Comparison of ENCODE assay signal across 8 mouse cellular contexts in the genomic region with DNA sequence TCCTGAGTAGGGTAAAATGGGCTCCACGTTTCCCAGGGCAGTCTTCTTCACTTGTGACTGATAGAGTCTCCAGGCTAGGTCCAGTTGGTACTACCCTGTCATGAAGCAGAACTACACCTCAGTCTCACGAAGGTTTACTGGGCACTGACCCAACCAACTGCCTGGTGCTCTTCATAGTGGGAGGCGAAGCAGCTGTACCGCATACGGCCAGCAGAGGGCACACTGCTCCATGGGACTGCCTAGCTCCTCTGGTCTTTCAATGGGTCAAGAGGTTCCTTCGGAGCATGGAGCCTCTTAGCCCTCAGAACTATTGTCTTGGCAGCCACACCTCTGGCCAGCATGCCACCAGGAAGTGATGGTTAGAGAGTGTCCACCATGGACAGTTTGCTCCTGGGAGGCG. TPM values are rescaled to one million over a fixed set of nuclear protein-coding genes. Genes with fewer than 3 reads are reported as not detected.
DNase-seq lines count a peak whose midpoint lies in the region; ATAC-seq and TF ChIP-seq lines count a peak whose summit lies in the region.

No protein-coding gene starts in this region.

- H3K4me1 ChIP-seq in liver, embryonic 12.5 days: no peaks in the 10 kb centered on the region
- peaks cover 5% of the 10 kb centered on the region for H3K4me1 ChIP-seq in cortical plate, adult 2 months (ENCODE audit: control insufficient read depth, insufficient read depth, low read length)
- 0 out of 2 replicates have a peak, but pooled peaks cover 6% of the 10 kb centered on the region for H3K4me1 ChIP-seq in limb, embryonic 11.5 days (ENCODE audit: control insufficient read depth, insufficient read depth, low read length)

- H3K36me3 ChIP-seq in liver, embryonic 12.5 days: no peaks in the 10 kb centered on the region
- H3K36me3 ChIP-seq in limb, embryonic 11.5 days (ENCODE audit: control insufficient read depth, insufficient read depth, low read length): no peaks in the 10 kb centered on the region

- H3K9ac ChIP-seq in liver, embryonic 12.5 days: no peak overlapping the region
- no peak overlapping the region for H3K9ac ChIP-seq in limb, embryonic 11.5 days (ENCODE audit: low read length)

- H3K9me3 ChIP-seq in liver, embryonic 12.5 days (replicated peaks): no peaks in the 10 kb centered on the region
- H3K9me3 ChIP-seq in limb, embryonic 11.5 days (ENCODE audit: control insufficient read depth, low read length): no peaks in the 10 kb centered on the region

- peak; percentile 74 for DNase-seq in liver
- DNase-seq in gastrocnemius, postnatal 10 days: peak; percentile 90
- peak; percentile 96 for DNase-seq in kidney, adult 9 months
- peak; percentile 90 for DNase-seq in limb, embryonic 11.5 days (ENCODE audit: low spot score)
- DNase-seq in spleen, postnatal 14 days (ENCODE audit: low spot score in 2 of 2): peak; percentile 44 to 69

- 10% methylated on average over 7 of the region's 7 CpGs for WGBS in liver, embryonic 12.5 days (ENCODE audit: insufficient replicate concordance)
- WGBS in limb, embryonic 11.5 days: 13% methylated on average over 7 of the region's 7 CpGs

- H3K27me3 ChIP-seq in liver, embryonic 12.5 days (replicated peaks): peaks cover 30% of the 10 kb centered on the region
- 0 out of 2 replicates have a peak, but pooled peaks cover 2% of the 10 kb centered on the region for H3K27me3 ChIP-seq in limb, embryonic 11.5 days (ENCODE audit: control insufficient read depth, insufficient read depth, low read length)

- no peak overlapping the region for H3K27ac ChIP-seq in liver, embryonic 12.5 days
- H3K27ac ChIP-seq in cortical plate, adult 2 months (ENCODE audit: insufficient read depth, low read length): no peak overlapping the region
- no peak overlapping the region for H3K27ac ChIP-seq in limb, embryonic 11.5 days (replicated peaks; ENCODE audit: low read depth, low read length)

- no peak overlapping the region for H3K4me3 ChIP-seq in liver, embryonic 12.5 days
- no peak overlapping the region for H3K4me3 ChIP-seq in cortical plate, adult 2 months (ENCODE audit: insufficient read depth, low read length)
- no peak overlapping the region for H3K4me3 ChIP-seq in limb, embryonic 11.5 days (ENCODE audit: low read depth, low read length)

- no peak for ATAC-seq in liver, embryonic 12.5 days
- ATAC-seq in limb, embryonic 11.5 days (ENCODE audit: insufficient number of reproducible peaks, low FRiP score, low TSS enrichment, low read depth): no peak
- peak; percentile 54; the same call in 1 of the 2 replicates for ATAC-seq in monocyte, adult 5-6 weeks (replicated peaks; ENCODE audit: insufficient number of reproducible peaks, low FRiP score, low TSS enrichment, poor library complexity, severe bottlenecking)

- no peak for TF ChIP-seq POLR2A in cortical plate, adult 2 months (IDR thresholded peaks at IDR 0.05; ENCODE audit: extremely low read depth, insufficient read depth, low read length)

- no peak overlapping the region for H3K4me2 ChIP-seq in liver, embryonic 12.5 days
- H3K4me2 ChIP-seq in limb, embryonic 11.5 days (ENCODE audit: low read depth, severe bottlenecking): no peak overlapping the region

- peak; percentile 99 for TF ChIP-seq CTCF in cortical plate, adult 2 months (IDR thresholded peaks at IDR 0.05; ENCODE audit: extremely low read depth, insufficient read depth, low read length)

RNA-seq across cellular contexts. Expression of gene Aspg, which starts 7.2 kb away (rescaled TPM):
- polyA plus RNA-seq in liver, embryonic 12.5 days (2016; fragmentation: Nextera tagmentation; extraction: Ambion mirVana): 0.46 and 0.50 TPM in 2 replicates
- polyA plus RNA-seq in cortical plate, adult 2 months (2012; rRNA removed): 4.4 and 5.1 TPM in 2 replicates
- under 1 TPM in 1 of 2 experiments, not detected in 1; 0.38 TPM for total RNA-seq in gastrocnemius, postnatal 10 days (2021)
- polyA plus RNA-seq in limb, embryonic 11.5 days (2014; fragmentation: Nextera tagmentation; extraction: Ambion mirVana): 1.6 and 2.0 TPM in 2 replicates
- not detected in 3 replicates for total RNA-seq in monocyte, adult 5-6 weeks (2017)

RNA-seq across cellular contexts. Expression of gene Kif26a, which starts 32.3 kb away (rescaled TPM):
- polyA plus RNA-seq in liver, embryonic 12.5 days (2016; fragmentation: Nextera tagmentation; extraction: Ambion mirVana): 0.44 and 0.51 TPM in 2 replicates
- 3.3 and 4.2 TPM in 2 replicates for polyA plus RNA-seq in cortical plate, adult 2 months (2012; rRNA removed)
- 10 to 100 TPM; 10.3 to 12.4 TPM for total RNA-seq in gastrocnemius, postnatal 10 days (2021)
- 2.8 and 3.5 TPM in 2 replicates for polyA plus RNA-seq in limb, embryonic 11.5 days (2014; fragmentation: Nextera tagmentation; extraction: Ambion mirVana)
- total RNA-seq in monocyte, adult 5-6 weeks (2017): not detected in 3 replicates
